Mouse (Mus musculus) E14TG2a.4 (cell line): ENCODE measurements around the gene Clcn3.

Experiments used
- CTCF ChIP-seq: conservative IDR thresholded peaks from 2 replicates; pipeline ENCODE4 v1.5.1; 2014; ENCODE audit warnings: low read length
- NANOG ChIP-seq: IDR thresholded peaks from 2 replicates; pipeline ENCODE4 v1.6.1; 2014; ENCODE audit warnings: borderline replicate concordance, low read length, mixed read lengths
- POU5F1 ChIP-seq: IDR thresholded peaks from 2 replicates; pipeline ENCODE4 v1.6.1; 2014; ENCODE audit warnings: low read length, borderline replicate concordance

DNA sequence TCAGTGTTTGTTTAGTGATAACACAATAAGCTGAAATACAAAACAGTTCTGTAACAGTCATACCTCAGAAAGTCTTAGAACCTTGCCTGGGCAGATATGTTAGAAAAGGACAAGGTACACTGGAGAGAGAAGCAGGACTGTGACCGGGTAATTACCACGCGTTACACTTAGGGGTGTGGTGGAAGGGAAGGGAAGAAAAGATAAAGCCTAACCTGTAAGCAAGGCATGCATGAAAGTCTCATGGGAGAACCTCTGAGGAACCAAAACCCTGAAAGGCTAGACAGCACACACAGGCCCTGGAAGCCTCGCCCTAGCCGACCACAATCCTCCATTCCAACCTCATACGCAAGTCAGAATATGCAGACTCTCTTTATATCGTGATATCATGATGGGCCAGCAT, 26.3 kb downstream of the Clcn3 start:
- TF ChIP-seq POU5F1 (no peak), CTCF (no peak), NANOG (no peak)
